Mouse (Mus musculus): ENCODE measurements around the gene Znrf4.

DNA sequence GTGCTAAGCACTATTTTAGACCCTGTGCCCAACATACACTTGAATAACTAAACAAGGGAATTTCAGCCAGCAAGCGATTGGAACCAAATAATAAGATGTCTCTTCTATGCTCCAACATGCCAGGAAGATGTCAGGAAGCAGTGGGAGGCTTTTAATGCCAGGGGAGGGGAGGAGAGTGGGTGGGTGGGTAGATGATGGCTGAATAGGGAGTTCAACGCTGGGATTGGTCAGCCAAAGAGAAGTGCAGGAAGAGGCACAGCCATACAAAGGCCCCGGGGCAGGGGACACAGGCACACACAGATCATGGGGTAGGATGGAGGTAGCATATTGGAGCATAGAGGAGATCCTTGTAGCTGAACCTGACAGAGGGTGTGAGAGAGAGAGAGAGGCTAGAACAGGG is 24.6 kb upstream of the Znrf4 start:
- no peak for TF ChIP-seq CTCF (IDR thresholded peaks at IDR 0.05; ENCODE audit: insufficient read depth, low read depth, low read length)
- no peak for TF ChIP-seq POLR2A (IDR thresholded peaks at IDR 0.05; ENCODE audit: insufficient read depth, low read depth, low read length)
